Mouse (Mus musculus): ENCODE measurements around the gene Ociad1. TPM values are rescaled to one million over a fixed set of nuclear protein-coding genes. Genes with fewer than 3 reads are reported as not detected.

The Ociad1 gene
- total RNA-seq, 2 experiments from 2014 or later: 182 to 236 TPM

Other genes starting within 250 kb of the Ociad1 start
- 56.7 and 59.1 TPM in 2 replicates for gene Fryl, start 36.2 kb upstream of the Ociad1 start, total RNA-seq (2015)
- 79.8 and 80.9 TPM in 2 replicates for gene Fryl, start 36.2 kb upstream of the Ociad1 start, total RNA-seq (2017)
- gene Ociad2, start 48.2 kb downstream of the Ociad1 start, total RNA-seq (2015): 0.11 TPM in 1 of 2 replicates, not detected in the other
- gene Ociad2, start 48.2 kb downstream of the Ociad1 start, total RNA-seq (2017): 1.8 TPM in 1 of 2 replicates, not detected in the other
- gene Cwh43, start 113.3 kb downstream of the Ociad1 start, total RNA-seq (2015): not detected in 2 replicates
- gene Cwh43, start 113.3 kb downstream of the Ociad1 start, total RNA-seq (2017): not detected in 2 replicates
- 2.9 and 4.7 TPM in 2 replicates for gene Dcun1d4, start 188.2 kb downstream of the Ociad1 start, total RNA-seq (2015)
- 1.5 and 3.0 TPM in 2 replicates for gene Dcun1d4, start 188.2 kb downstream of the Ociad1 start, total RNA-seq (2017)

All from megakaryocyte, adult 5-6 weeks (primary cell).